Mouse (Mus musculus) frontal cortex, postnatal 25 days (tissue): ENCODE measurements around the gene Stk24.

Experiments
- DNase-seq, 2 experiments: peaks; one replicate each; pipeline ENCODE4 v3.0.0; 2022; ENCODE audit warnings: low spot score in 2 of 2

Gene Stk24

DNA sequence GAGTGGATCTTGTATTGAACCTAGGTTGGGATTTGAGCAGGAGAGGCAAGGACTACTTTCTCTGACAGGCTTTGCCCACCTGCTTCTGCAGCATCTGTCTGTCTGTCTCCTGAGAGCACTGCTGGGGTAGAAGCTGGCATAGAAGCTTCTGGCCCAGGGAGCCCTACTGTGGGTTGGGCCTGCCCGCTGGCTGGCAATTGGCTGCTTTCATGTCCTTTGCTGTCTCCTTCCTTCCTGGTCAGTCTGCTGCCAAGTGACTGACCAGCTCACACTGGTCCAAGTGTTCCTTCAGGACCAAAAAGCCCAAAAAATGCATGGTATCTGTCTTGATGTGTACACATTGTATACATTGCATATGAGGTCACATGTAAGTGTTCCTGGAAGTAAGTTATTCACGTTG is 115.9 kb downstream of the Stk24 start:
- DNase-seq = no peak

DNA sequence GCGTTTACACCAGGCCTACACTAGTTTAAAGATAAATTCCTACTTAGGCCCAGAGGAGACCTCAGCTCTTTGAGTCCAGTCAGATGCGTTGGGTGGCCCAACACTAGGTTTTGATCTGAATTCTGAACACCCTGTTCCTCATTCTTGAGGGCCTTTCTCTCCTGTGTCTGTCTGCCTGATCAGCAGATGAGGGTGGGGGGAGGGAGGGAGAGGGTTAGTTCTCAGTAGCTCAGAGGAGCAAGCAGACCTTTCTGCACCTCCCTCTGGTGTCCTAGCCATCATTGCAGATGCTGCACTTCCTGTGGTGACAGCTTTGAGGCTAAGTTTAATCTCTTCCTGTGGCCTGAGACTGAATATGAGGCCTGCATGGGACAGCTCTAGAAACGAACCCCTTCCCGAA is 117.2 kb downstream of the Stk24 start:
- no peak for DNase-seq

- no peak for DNase-seq
These were observed 118.5 kb downstream of the Stk24 start for GRCm38 (mm10) chr14:121261229-121261879.

GRCm38 (mm10) chr14:121259789-121260188 is 120.0 kb downstream of the Stk24 start:
- peak; percentile 44 to 50 for DNase-seq

GRCm38 (mm10) chr14:121259332-121259731 is 120.5 kb downstream of the Stk24 start:
- no peak for DNase-seq

- DNase-seq = no peak
These were observed 122.9 kb downstream of the Stk24 start for GRCm38 (mm10) chr14:121256896-121257295.

- no peak for DNase-seq
These were observed 124.3 kb downstream of the Stk24 start for GRCm38 (mm10) chr14:121255469-121255868.

- DNase-seq = no peak
These were observed 124.9 kb downstream of the Stk24 start for GRCm38 (mm10) chr14:121254869-121255268.

DNA sequence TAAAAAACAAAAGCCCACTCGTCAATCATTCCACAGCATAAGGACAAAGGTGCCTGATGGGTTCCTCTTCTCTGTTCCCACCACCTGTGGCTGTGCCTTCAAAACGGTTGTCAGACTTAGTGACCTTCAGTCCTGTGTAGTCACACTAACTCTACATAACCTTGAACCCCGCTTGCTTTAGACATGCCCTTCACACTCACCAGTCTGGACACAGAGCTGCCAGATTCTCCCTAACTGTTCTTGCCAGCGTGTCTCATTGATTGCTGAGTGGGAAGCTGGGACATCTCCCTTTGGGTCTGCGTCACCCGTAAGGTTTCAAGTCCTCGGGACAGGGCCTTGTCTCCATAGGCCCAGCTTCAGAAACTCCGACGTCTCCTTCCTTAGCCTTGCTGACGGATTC is 127.3 kb downstream of the Stk24 start:
- no peak for DNase-seq

- DNase-seq = no peak
These were observed 128.1 kb downstream of the Stk24 start for GRCm38 (mm10) chr14:121251708-121252107.

DNA sequence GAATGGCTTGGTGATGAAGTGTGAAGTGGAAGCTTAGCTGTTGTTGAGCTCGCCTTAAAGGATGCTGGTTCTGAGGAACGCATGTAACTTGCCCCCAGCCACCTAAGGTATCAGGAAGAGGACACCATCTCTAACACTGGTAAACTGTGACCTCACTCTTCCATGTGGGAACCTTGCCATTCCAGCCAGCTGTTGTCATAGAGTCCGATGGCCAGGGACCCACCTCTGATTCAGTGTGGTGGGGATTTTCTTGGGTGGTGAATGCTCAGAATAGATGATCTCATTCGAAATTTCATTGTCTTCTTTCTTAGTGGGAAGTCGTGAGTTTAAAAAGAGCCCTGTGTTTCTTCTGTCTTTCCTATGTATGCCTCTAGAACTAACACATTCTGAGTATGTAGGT is 128.7 kb downstream of the Stk24 start:
- no peak for DNase-seq

- DNase-seq = no peak
These were observed 131.5 kb downstream of the Stk24 start for GRCm38 (mm10) chr14:121248346-121248745.

DNA sequence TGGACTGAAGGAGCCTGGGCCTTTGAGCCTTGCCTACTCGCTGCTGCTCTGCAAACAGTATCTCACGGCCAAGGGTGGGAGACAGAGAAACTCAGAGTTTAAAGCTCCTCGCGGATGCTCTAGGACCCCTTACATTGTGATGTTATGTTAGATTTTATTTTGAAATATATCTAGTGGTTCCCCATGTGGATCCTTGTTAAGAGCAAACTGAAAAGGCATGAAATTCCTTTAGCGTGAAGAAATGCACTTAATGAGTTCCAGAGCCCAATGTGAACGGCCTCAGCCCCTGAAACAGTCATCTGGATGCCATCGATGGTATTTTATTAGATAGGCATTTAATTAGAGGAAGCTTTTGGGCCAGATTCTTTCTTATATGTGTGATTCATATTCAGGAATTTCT is 132.5 kb downstream of the Stk24 start:
- DNase-seq = no peak

GRCm38 (mm10) chr14:121246048-121246731 is 133.6 kb downstream of the Stk24 start:
- no peak for DNase-seq

GRCm38 (mm10) chr14:121244104-121244503 is 135.7 kb downstream of the Stk24 start:
- no peak for DNase-seq

DNA sequence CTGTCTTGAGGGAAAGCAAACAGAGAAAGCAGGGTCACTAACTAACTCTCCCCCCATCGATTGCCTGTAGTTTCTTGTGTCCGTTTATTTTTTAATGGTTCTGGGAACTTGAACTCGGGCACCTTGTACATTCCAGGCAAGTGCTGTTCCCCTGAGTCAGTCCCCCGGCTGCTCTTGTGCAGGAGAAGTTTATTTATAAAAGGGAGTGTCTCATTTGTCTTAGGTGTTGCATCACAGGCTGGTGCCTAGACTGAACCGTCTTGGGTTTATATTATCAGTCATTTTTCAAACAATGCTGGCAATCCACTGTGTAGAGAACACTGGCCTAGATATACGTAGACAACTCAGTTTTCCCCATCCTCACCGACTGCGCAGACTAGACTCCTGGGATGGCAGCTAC is 140.4 kb downstream of the Stk24 start:
- no peak for DNase-seq

- DNase-seq = no peak
These were observed 141.1 kb downstream of the Stk24 start for GRCm38 (mm10) chr14:121238727-121239126.

DNA sequence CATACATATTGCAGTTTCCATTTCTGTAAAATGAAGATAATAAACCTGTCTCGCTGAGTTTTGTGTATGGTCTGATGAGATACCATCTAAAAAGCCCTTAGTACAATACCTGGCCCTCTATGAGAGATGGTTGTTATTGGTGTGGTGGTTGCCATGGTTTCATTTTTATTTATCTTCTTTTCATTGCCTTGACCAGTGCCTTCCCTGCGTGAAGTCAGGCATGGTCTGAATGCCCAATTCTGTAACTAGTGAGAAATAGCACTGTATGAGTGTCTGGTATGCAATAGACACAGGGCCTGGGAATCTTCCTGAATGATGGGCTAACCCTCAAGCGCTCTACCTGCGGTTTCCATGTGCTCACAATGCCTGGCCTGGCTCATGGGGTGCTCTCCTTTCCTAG is 143.1 kb downstream of the Stk24 start:
- DNase-seq = no peak
